Mouse (Mus musculus): ENCODE data around the gene Hist1h2ae.
"Not testable (repeated sequence)": the region's sequence is repeated elsewhere in the genome, so short reads cannot be mapped to it uniquely, and the experiment has no call there.

Hist1h2ae gene

DNA sequence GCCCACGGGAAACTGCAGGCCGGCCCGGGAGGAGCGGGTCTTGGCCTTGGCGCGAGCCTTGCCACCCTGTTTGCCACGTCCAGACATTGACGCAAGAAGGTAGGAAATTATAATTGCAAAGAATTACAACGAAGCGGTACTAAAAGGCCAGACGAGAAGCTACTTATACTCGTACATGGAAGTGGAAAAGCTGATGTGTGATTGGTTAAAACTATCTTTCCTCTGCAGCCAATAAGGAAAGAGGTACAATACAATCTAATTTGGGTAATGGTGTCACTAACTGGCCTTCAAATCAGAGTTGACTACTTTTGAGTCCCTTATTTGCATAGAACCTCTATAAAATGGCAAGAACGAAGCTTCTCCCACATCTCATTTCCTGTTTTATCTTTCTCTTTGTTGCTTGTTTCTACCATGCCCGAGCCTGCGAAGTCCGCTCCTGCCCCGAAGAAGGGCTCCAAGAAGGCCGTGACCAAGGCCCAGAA lies at the start of gene Hist1h2ae, which contains the start of gene Hist1h2bg:
Gene Hist1h2ae (minus strand): TSS at position 199 of the 482 bp plus-strand sequence.
Gene Hist1h2bg (plus strand): TSS at position 375 of the 482 bp plus-strand sequence.
- in situ Hi-C loops (cut with MboI, MseI): loop anchor here (10.0 kb wide), 1 partner anchor 1856 kb away; the partner anchor contains the start of genes Hist1h2ai, Hist1h2bl and Hist1h3h

DNA sequence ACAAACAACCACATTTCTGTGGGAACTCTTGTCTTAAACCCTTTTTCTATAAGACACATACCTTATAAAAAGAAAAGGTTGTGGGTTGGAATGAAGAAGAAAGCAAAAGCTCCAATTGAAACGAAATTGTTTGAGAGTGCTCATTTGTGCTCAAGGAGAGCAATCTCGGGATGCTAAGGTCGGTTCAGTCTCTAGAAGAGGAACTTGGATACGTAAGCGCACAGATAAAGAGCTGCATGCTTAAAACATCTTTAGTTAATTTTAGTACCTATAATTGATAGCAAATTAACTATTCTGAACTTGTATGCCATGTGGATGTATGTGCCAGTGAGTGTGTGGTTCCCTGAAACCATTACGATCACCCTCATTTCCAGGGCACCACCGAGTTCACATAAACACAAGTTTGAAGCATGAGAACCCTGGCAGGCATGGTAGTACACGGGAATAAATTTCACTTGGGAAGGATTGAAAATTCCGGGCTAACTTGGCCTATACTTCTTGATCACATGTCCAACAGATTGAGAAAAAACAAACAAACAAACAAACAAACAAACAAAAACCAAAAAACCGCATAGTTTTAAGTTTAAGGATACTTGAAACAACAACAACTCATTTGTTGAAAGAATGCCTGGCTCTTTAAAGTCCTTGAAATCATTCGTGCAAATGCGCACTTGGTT lies 49.2 kb upstream of the Hist1h2ae start:
- in situ Hi-C loops (cut with MboI, MseI): no loop called here

DNA sequence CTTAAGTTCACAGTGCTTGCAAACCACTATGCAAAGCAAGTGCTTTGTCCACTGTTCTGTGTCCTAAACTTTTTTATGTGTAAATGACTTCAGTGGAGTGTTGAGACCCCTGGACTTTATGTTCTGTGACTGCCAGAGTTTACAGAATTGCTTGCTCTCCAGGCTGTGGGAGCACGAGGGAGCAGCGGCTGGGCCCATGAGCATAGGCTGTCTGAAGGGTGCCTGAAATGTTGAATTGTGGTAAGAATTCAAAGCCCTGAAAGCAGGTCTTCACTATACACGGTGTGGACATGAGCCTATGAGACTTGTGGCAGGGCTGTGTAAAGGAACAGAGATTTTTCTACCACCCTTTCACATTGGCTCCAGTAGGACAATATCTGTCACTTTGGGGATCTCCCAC lies 40.6 kb upstream of the Hist1h2ae start:
- in situ Hi-C loops (cut with MboI, MseI): no loop called here

DNA sequence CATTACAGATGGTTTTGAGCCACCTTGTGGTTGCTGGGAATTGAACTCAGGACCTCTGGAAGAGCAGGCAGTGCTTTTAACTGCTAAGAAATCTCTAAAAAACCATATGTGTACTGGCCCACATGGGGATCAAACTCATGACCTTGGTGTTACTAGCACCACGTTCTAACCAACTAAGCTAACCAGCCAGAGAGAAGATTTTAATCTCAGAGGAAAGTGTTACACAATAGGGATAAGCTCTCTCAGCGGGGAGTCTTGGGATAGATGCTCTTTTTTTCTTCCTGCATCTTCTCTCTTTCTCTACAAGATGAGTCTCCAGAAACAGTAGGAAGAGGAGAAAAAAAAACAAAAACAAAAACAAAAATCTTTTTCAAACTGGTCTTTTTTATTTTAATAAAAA lies 39.4 kb upstream of the Hist1h2ae start:
- in situ Hi-C loops (cut with MboI, MseI): no loop called here

DNA sequence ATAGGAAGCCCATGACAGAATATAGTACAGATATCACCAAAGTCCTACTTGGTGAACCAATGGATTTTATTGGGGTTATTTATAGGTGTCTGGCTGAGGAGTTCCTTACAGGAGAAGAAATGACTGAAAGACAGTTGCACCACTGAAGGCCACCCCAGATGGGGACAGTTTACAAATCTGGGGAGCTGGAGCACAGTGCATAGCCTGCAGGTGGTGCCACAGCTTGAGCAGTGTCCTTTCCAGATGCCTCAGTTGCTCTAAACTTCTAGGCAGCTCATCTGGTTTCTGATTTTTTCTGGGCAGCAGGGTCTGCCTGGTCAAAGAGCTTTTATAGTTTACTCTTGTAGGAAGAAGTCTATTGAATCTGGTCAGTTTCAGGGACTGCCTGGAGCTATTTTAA lies 38.8 kb upstream of the Hist1h2ae start:
- in situ Hi-C loops (cut with MboI, MseI): no loop called here

DNA sequence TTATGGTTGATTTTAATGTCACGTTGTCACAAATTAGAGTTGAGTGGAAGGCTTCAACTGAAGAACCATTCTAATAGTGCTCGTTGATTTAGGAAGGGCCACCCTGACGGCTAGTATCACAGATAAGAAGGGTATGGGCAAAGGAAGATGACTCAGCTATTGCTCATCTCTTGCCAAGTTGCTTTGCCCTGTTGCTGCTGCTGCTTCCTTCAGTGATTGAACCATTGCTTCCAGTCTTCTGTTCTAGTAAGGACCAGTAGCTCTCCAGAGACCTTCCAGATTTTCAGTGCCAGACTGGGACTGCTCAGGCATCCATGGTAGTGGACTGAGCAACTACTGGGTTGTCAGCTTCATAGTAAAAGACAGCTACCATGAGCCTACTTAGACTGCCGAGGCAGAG lies 38.2 kb upstream of the Hist1h2ae start:
- in situ Hi-C loops (cut with MboI, MseI): no loop called here

DNA sequence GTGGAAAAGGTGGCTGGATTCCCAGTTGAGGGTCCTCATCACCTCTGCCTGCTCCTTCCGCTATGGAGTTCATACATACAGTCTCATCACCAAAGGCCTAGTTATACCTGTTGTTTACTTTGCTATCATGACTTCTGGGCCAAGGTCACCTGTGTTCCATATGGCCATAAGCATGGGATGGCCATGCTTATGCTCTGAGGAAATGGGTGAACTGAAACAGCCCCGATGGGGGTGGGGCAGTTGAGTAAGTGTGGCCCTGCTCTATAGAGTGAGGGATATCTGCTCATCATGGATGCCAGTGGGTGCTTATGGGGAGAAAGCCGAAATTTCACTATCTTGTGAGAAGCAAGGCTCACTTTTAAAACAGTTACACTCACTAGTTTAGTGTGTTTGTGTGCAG lies 34.0 kb upstream of the Hist1h2ae start:
- in situ Hi-C loops (cut with MboI, MseI): no loop called here

DNA sequence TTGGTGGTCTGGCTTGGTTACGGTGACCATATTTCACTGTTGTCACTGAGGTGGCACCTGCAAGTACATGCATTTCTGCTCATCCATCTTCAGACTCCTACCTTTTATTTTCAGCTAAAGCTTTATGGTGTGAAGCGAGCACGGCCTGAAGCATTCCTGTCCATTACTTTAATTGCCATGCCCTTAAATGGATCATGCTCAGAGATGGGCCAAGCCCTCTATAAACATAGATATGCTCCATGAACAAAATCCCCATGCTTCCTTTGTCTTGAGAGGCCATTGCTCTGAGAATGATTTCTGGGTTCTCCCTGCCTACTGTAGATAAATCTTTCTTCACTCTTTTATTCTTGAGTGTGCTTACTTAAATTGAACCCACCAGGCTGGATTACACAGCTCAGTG lies 33.4 kb upstream of the Hist1h2ae start:
- in situ Hi-C loops (cut with MboI, MseI): no loop called here

DNA sequence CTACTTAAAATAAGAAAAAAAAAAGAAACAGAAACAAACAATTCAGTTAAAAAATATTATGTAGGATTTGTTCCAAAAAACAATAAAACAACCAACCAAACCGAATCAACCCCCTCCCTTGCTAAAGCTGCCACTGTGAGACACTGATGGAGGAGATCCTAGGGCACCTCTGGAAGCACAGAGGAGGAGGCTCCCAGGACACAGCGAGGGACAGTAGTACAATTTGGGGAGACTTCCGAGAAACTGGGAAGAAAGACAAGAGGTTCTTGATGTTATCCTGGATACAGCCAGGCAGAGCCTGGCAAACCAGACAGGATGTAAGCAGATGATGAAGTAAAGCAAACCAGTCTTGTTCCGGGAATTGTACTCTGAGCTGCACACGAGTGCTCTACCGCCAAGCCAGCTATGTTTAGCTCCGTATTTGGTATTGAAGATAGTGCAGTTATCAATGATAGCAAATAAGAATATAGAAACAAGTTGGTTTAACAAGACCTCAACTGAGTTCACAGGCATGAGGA lies 32.2 kb upstream of the Hist1h2ae start:
- in situ Hi-C loops (cut with MboI, MseI): no loop called here

DNA sequence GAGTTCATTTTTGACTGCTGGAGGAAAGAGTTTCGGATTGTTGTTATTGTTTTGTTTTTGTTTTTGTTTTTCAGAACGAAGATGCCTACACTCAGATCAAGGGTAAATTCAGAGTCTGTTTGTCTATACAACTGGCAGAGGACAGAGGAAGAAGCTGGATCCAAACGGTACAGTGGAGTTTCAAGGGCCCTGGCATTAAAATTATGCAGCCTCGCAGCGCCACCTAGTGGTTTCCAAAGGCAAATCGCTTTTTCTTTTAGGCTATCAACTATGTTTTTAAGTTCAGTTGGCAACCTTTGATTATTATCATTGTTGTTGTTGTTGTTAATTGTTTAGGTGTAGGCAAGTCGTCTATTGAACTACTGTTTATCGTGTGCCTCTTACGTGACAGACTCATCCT lies 26.9 kb upstream of the Hist1h2ae start:
- in situ Hi-C loops (cut with MboI, MseI): no loop called here

DNA sequence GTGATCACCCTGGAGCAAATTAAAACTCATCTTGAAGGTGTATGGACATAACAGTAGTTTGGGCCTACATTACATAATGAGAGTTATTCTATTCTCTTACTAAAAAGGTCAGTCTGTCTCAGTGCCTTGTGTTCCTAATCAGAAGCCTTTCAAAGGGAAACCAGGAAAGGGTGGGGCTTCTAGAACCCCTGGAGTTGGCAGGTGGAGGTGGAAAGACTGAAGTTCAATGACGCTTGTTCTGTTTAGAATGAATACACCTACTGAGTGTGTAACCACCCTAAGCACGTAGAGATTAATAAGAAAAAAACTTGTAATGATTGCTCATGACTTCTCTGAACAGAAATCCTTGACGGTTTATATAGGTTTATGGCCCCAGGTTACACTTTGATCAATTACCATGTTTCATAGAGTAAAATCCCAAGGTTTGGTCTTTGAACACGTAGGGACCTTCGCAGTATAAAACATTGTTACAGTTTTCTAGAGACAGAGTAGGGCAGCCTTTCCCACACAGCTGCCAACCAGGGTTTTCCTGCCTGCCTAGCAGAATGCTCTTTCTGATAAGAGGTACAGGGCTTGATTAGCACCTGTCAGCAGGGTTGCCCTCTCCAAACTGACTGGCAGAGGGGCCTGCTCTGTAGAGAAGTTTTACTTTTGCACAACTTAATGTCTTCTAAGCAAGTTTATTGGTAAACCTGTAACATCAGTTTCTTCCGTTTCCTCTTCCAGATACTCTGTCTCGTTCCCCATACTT lies 24.8 kb upstream of the Hist1h2ae start:
- in situ Hi-C loops (cut with MboI, MseI): no loop called here

DNA sequence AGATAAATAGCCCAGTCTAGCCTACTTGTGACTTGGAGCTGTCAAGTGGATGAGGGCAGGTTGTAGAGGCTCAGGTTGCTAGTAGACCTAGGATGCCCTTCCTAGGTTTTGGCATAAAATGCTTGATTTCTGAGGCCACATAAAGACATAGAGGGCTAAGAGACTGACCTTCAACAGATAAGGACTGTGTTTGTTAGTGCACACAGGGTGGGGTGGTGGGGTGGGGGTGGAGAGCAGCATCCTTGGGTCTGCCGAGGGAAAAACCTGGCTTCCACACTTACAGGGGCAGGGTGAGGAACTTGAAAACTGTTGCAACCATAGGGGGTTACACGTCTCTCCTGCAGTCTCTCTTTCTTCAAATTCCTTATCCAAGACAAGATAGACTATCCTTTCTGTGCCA lies 24.2 kb upstream of the Hist1h2ae start:
- in situ Hi-C loops (cut with MboI, MseI): no loop called here

DNA sequence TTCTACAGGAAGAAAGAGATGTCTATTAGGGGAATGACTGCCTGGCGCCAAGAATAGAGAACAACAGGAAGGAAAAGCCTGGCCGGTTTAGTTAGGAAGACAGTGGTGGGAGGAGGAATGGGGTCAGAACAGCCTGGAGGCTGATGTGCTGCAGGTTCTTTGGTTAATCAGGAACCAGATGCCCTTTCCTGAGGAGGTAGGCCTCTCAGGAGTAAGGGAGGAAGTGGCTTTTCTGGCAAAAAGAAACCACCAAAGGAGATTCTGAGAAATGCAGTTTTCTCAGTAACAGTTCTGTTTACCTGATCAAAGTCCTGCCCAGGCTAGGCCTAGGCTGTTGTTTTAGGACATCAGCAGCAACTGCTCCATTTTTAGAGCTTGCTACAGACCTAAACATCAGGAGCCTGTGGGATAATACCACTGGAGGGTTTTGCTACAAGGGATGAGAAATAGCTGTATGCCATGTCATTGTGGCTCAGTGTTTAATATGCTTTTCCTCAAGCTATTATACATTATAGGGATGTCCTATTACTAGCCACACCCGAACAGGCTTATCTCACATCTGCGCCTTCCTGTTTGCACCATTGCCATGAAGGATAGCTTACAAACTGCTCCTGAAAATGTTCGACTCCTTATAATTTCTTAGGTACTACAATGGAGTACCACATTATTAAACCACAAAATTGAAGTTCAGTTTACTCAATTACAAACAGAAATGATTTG lies 22.2 kb upstream of the Hist1h2ae start:
- in situ Hi-C loops (cut with MboI, MseI): no loop called here

DNA sequence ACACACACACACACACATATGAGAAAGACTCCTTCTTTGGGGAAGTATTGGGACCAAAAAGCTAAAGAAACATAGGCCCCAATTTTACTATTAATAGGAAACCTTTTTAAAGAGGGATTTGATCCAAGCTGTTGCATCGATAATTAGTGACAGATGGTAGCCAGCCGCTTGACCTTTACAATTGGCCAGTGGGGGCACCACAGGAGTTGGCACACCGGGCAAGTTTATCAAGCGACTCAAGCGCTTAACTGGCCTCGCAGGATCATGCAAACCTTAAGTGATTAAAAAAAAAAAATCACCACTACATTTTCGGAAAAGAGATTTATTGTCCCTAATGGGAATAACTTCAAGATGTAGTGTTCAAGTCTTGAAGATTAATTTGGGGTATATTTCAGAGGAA lies 21.6 kb upstream of the Hist1h2ae start:
- in situ Hi-C loops (cut with MboI, MseI): no loop called here

DNA sequence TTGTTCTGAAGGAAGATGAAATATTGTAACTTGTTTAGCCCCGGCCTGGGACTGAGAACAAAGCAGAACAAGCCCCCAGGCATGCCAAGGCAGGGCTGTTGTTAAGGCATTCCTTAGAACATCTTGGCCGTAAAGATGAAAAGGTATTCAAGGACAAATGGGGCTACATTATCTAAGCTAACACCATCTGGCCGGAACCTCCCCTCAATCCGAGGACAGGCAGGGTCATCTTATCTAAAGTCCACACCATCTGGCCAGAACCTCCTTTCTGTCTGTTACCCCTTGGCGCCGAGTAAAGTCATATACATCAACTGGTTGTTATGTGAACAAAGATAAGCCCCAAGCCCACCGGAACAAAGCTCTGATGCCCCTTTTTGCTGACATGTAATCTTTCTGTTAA lies 20.9 kb upstream of the Hist1h2ae start:
- in situ Hi-C loops (cut with MboI, MseI): not testable (repeated sequence)

DNA sequence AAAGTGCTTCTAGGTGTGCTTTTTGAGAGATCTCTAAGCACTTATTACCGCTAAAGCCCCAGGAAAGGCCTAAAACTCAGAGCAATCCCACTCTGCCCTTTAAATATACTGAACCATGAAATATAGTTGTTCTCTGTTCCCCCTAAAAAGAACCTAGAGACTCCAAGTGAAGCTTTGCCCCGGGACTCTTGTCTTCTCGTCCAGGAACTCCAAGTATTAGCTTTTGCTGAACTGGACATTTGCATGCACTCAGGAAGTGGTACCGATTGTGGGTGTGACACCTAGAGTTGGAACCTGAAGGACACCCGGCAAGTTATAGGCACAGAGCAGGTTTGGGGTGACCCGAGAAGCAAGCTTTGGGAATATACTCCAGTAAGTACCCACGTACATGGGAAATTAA lies 20.2 kb upstream of the Hist1h2ae start:
- in situ Hi-C loops (cut with MboI, MseI): no loop called here

DNA sequence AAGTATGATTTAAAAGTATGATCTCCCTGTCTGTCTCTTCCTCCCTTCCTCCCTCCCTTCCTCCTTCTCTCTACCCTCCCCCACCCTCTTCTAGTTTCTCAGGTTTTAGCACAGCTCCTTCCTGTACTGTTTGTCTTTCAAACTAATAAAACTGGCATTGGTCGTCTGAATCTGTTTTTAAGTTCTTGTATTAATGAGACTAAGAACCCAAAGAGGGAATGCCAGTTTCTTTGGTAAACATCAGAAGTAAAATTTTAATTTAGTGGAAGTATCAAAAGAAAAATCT lies 15.9 kb upstream of the Hist1h2ae start:
- in situ Hi-C loops (cut with MboI, MseI): no loop called here

DNA sequence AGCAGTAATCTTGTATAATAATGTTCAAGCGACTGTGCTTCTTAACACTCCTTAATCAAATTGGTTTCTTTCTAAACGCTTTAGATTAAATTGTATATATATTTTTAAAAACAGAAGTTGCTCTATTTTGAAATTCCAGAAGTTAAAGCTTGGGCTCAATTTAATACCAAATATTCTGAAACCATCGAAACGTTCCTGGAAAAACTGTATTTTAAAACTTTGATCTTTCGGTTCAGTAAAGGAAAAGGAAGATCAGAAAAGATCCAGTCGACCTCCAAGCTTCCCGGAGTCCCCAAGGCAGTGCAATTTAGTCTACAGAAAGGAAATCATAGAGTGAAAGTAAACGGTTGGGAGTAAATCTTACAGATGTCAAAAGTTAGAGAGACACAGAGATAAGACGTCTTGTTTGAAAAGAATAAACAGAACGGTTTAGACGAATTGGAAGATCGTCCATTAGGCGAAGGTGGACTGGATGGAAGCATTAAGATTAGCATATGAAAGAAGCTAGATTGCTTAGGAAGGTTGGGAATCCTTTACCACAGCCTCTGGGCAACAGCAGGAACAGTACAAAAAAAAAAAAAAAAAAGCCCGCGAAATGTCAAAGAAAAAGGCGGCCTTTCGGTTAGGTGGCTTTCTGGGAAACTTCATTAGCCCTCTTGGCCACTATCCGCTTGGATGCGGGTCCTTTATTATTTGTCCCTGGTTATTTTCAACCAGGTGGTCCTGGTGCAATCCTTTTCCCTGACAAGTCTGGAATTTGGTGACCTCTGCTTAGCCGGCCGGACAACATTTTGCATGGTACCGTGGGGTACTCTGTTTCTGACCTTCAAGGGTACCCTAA lies 15.3 kb upstream of the Hist1h2ae start:
- in situ Hi-C loops (cut with MboI, MseI): no loop called here

DNA sequence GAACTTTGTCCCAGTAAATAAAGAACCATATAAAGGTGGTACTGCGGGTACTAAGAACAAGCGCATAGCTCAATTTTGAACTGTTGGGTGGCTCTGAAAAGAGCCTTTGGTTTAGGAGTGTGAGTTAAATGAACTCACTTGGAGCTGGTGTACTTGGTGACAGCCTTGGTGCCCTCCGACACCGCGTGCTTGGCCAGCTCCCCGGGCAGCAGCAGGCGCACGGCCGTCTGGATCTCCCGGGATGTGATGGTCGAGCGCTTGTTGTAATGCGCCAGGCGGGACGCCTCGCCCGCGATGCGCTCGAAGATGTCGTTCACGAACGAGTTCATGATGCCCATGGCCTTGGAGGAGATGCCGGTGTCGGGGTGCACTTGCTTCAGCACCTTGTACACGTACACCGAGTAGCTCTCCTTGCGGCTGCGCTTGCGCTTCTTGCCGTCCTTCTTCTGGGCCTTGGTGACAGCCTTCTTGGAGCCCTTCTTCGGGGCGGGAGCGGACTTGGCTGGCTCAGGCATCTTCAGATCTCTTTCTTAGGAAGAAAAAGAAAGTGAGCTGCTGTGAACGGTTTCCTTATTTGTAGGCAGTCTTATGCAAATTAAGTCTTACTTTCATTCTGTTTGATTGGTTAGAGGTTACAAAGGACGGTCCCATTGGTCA lies 14.6 kb upstream of the Hist1h2ae start:
- in situ Hi-C loops (cut with MboI, MseI): not testable (repeated sequence)

DNA sequence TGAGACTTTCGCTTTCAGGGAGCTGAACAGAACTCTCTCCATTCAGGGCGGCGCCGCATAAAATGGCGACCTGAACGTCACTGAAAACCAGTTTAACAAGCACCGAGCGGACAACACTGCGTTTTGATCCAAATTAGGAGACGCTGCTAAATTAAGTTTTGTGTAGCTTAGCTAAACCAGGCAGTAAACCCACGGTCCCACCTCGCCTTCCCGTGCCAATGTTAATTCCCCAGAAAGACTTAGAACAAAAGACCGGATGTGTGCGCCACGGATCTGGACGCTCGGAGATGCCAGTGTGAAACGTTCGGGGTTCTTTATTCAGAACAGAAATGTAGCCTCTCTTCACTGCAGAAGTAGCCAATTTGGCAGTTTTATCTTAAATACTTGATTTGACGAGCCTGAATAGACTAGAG lies 14.0 kb upstream of the Hist1h2ae start:
- in situ Hi-C loops (cut with MboI, MseI): no loop called here

DNA sequence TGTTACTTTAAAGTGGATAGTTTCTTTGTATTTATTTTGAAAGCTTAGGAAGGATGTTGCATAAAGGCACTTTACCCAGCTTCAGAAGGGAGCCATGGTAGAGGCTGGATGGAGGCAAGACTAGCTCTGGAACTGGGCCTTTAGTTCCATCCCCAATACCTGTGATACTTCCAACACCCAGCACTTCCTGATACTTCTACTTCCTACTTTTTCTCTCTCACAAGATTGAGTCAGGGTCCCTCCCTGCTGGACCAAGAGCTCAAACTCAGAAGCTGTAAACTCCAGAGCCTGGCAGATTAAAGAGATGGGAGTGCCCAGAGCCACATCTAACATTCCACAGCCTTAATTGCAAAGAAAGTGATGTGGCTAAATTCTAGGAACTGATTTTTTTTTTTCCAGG lies 13.3 kb upstream of the Hist1h2ae start:
- in situ Hi-C loops (cut with MboI, MseI): no loop called here

Data from T-helper 2 cell (primary cell).